Mouse (Mus musculus) fat pad, adult 2 months (tissue): ENCODE measurements at regions not wholly inside any gene's neighbourhood (a gene's known extent, or its start where the extent isn't known, plus 50 kb on each side); places are given as distances from the start of the nearest gene placed in this dataset.

Experiments used
- DNase-seq: peaks from one replicate; pipeline ENCODE4 v3.0.0-alpha.2; 2011; ENCODE audit warnings: low read depth, low spot score; ENCODE audit errors: extremely low read depth

GRCm38 (mm10) chr1:128830671-128831240 is 238.7 kb upstream of the Cxcr4 start:
- DNase-seq = no peak

- no peak for DNase-seq
Measured at GRCm38 (mm10) chr1:128829536-128829935, 237.4 kb upstream of the Cxcr4 start.

GRCm38 (mm10) chr1:128826419-128826818 is 234.3 kb upstream of the Cxcr4 start:
- DNase-seq = no peak

GRCm38 (mm10) chr1:128824916-128825683 is 233.0 kb upstream of the Cxcr4 start:
- DNase-seq = no peak

GRCm38 (mm10) chr1:128824235-128824634 is 232.1 kb upstream of the Cxcr4 start:
- no peak for DNase-seq

- DNase-seq = no peak
Measured at GRCm38 (mm10) chr1:128821991-128822390, 229.9 kb upstream of the Cxcr4 start.

- no peak for DNase-seq
Measured at GRCm38 (mm10) chr1:128820527-128820926, 228.4 kb upstream of the Cxcr4 start.

GRCm38 (mm10) chr1:128819611-128820010 is 227.5 kb upstream of the Cxcr4 start:
- no peak for DNase-seq

- DNase-seq = no peak
Measured at GRCm38 (mm10) chr1:128813379-128813778, 221.3 kb upstream of the Cxcr4 start.

GRCm38 (mm10) chr1:128810860-128811259 is 218.8 kb upstream of the Cxcr4 start:
- DNase-seq = no peak

- DNase-seq = no peak
Measured at GRCm38 (mm10) chr1:128810094-128810493, 218.0 kb upstream of the Cxcr4 start.

- DNase-seq = no peak
Measured at GRCm38 (mm10) chr1:128809601-128810000, 217.5 kb upstream of the Cxcr4 start.

- no peak for DNase-seq
Measured at GRCm38 (mm10) chr1:128808599-128808998, 216.5 kb upstream of the Cxcr4 start.

- peak; percentile 75 for DNase-seq
Measured at GRCm38 (mm10) chr1:128805687-128806653, 213.9 kb upstream of the Cxcr4 start.

- no peak for DNase-seq
Measured at GRCm38 (mm10) chr1:128803433-128804060, 211.5 kb upstream of the Cxcr4 start.

- no peak for DNase-seq
Measured at GRCm38 (mm10) chr1:128803058-128803432, 211.0 kb upstream of the Cxcr4 start.

- no peak for DNase-seq
Measured at GRCm38 (mm10) chr1:128798721-128799120, 206.6 kb upstream of the Cxcr4 start.

- no peak for DNase-seq
Measured at GRCm38 (mm10) chr1:128795654-128796053, 203.6 kb upstream of the Cxcr4 start.

GRCm38 (mm10) chr1:128790881-128791280 is 198.8 kb upstream of the Cxcr4 start:
- DNase-seq = no peak

GRCm38 (mm10) chr1:128789567-128790335 is 197.7 kb upstream of the Cxcr4 start:
- peak; percentile 93 for DNase-seq
